Mouse (Mus musculus): Measurements from ENCODE around the gene Tlr13. TPM values are rescaled to one million over a fixed set of nuclear protein-coding genes. Genes with fewer than 3 reads are reported as not detected.

Gene Tlr13
- total and polyA plus RNA-seq, 3 experiments, result not detected

- TF ChIP-seq MAZ (IDR thresholded peaks at IDR 0.05; ENCODE audit: low read depth, low read length) (no peak), MAX (IDR thresholded peaks at IDR 0.05; ENCODE audit: low read length) (no peak), POLR2AphosphoS5 (IDR thresholded peaks at IDR 0.05; ENCODE audit: borderline replicate concordance, low read depth, low read length) (no peak), GATA1 (IDR thresholded peaks at IDR 0.05; ENCODE audit: low read depth, low read length) (no peak)
- peaks cover 0 to 9% of the 10 kb centered on the region in 2 experiments; a peak in 2 of 4 replicates for H3K36me3 ChIP-seq (ENCODE audit: control insufficient read depth in 1 of 2, insufficient read depth in 2 of 2, low read length in 2 of 2)
Measured at GRCm38 (mm10) chrX:106155892-106156291, 12.9 kb downstream of the Tlr13 start.

DNA sequence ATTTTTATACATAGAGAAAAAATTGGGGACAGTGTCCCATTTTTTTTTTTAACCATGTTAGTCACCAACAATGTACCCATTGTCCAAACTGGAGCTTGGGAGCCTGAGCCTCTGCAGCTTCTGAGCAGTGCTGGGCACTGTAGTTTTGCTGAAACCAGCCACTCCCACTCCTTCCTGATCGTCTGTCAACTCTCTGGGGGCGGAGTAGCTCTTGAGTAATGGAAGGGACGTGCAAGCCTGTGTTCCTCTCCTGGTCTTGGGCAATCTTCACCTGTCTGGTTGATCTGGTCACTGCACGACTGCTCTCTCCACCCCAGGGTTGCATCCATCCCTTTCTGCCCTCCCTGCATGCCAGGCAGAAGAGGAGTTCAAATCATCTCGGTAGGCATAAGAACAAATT, 21.0 kb downstream of the Tlr13 start:
- Histone ChIP-seq H3K4me3 (ENCODE audit: control insufficient read depth in 1 of 2, insufficient read depth in 1 of 2, low read depth in 2 of 2, low read length in 2 of 2) (no peak overlapping the region), H3K27ac (ENCODE audit: control insufficient read depth, low read depth, low read length) (no peak overlapping the region)
- TF ChIP-seq ETS1 (IDR thresholded peaks at IDR 0.05; ENCODE audit: low read depth, low read length) (no peak), MEF2A (IDR thresholded peaks at IDR 0.05; ENCODE audit: extremely low read depth, insufficient replicate concordance, low read depth, low read length, poor library complexity, severe bottlenecking) (no peak), MXI1 (IDR thresholded peaks at IDR 0.05; ENCODE audit: low read depth, low read length) (no peak), NRF1 (IDR thresholded peaks at IDR 0.05; ENCODE audit: insufficient read depth, low read depth, low read length, poor library complexity, severe bottlenecking) (no peak), HCFC1 (IDR thresholded peaks at IDR 0.05; ENCODE audit: low read depth, low read length) (no peak), CHD1 (IDR thresholded peaks at IDR 0.05; ENCODE audit: low read depth, low read length) (no peak), USF1 (IDR thresholded peaks at IDR 0.05; ENCODE audit: low read depth, low read length) (no peak), USF2 (IDR thresholded peaks at IDR 0.05; ENCODE audit: borderline replicate concordance in 1 of 2, insufficient read depth in 1 of 2, low read depth in 1 of 2, low read length in 2 of 2) (no peak), MAFK (IDR thresholded peaks at IDR 0.05; ENCODE audit: borderline replicate concordance, low read depth, low read length) (no peak), KAT2A (conservative IDR thresholded peaks at IDR 0.05; ENCODE audit: low read depth, low read length) (no peak), GATA1 (IDR thresholded peaks at IDR 0.05; ENCODE audit: low read depth, low read length) (no peak), RCOR1 (IDR thresholded peaks at IDR 0.05; ENCODE audit: low read depth, low read length) (no peak), TCF12 (IDR thresholded peaks at IDR 0.05; ENCODE audit: low read depth, low read length) (no peak), SMC3 (IDR thresholded peaks at IDR 0.05; ENCODE audit: low read depth, low read length) (no peak), SIN3A (IDR thresholded peaks at IDR 0.05; ENCODE audit: low read length) (no peak), ZNF384 (IDR thresholded peaks at IDR 0.05; ENCODE audit: low read depth, low read length) (no peak), ZC3H11A (IDR thresholded peaks at IDR 0.05; ENCODE audit: low read depth, low read length) (no peak), TAL1 (IDR thresholded peaks at IDR 0.05; ENCODE audit: low read length) (no peak), ZMIZ1 (IDR thresholded peaks at IDR 0.05; ENCODE audit: low read depth, low read length) (no peak)

More at GRCm38 (mm10) chrX:106155892-106156291, 12.9 kb downstream of the Tlr13 start:
- Histone ChIP-seq H3K79me2 (ENCODE audit: control insufficient read depth, insufficient read depth, low read length, poor library complexity) (no peaks in the 10 kb centered on the region), H3K4me1 (ENCODE audit: control insufficient read depth in 1 of 2, insufficient read depth in 2 of 2, low read length in 2 of 2) (peaks cover 5% of the 10 kb centered on the region in 2 experiments; a peak in 2 of 4 replicates), H3K27ac (ENCODE audit: control insufficient read depth, low read depth, low read length) (no peak overlapping the region), H3K9me3 (replicated peaks; ENCODE audit: insufficient read depth, low read length) (no peaks in the 10 kb centered on the region), H3K27me3 (ENCODE audit: control insufficient read depth in 1 of 2, insufficient read depth in 2 of 2, low read length in 2 of 2) (no peaks in the 10 kb centered on the region), H3K4me3 (ENCODE audit: control insufficient read depth in 1 of 2, insufficient read depth in 1 of 2, low read depth in 2 of 2, low read length in 2 of 2) (no peak overlapping the region), H3K9ac (ENCODE audit: control insufficient read depth, low read depth, low read length, poor library complexity, severe bottlenecking) (no peak overlapping the region)
- peak; percentile 6 for DNase-seq (ENCODE audit: low read depth, low spot score)

More for the DNA sequence above, 21.0 kb downstream of the Tlr13 start:
- Histone ChIP-seq H3K4me1 (ENCODE audit: control insufficient read depth in 1 of 2, insufficient read depth in 2 of 2, low read length in 2 of 2) (peaks cover 0 to 2% of the 10 kb centered on the region in 2 experiments; a peak in 1 of 4 replicates), H3K27me3 (ENCODE audit: control insufficient read depth in 1 of 2, insufficient read depth in 2 of 2, low read length in 2 of 2) (no peaks in the 10 kb centered on the region), H3K9ac (ENCODE audit: control insufficient read depth, low read depth, low read length, poor library complexity, severe bottlenecking) (no peak overlapping the region), H3K36me3 (ENCODE audit: control insufficient read depth in 1 of 2, insufficient read depth in 2 of 2, low read length in 2 of 2) (no peaks in the 10 kb centered on the region; a peak in 1 of 4 replicates), H3K9me3 (replicated peaks; ENCODE audit: insufficient read depth, low read length) (no peaks in the 10 kb centered on the region), H3K79me2 (ENCODE audit: control insufficient read depth, insufficient read depth, low read length, poor library complexity) (no peaks in the 10 kb centered on the region)
- peak; percentile 43 for DNase-seq (ENCODE audit: low read depth, low spot score)
